8 mouse cellular contexts compared by ENCODE assay signal in genomic region chr19:6910306-6910705, GRCm38 (mm10). TPM values are rescaled to one million over a fixed set of nuclear protein-coding genes. Genes with fewer than 3 reads are reported as not detected.
DNase-seq lines count a peak whose midpoint lies in the region; ATAC-seq lines count a peak whose summit lies in the region.
"Not testable (repeated sequence)": the region's sequence is repeated elsewhere in the genome, so short reads cannot be mapped to it uniquely, and the experiment has no call there.
"Had no signal": no experiment of that assay in that cellular context is flagged by ENCODE, and none has a peak within 500 bp of the region (broad histone marks: within the 10 kb centered on the region; RNA-seq: fewer than 3 reads in every experiment).

No protein-coding gene starts in this region.

- peaks cover 18% of the 10 kb centered on the region for H3K4me1 ChIP-seq in intestine, embryonic 14.5 days (replicated peaks; ENCODE audit: control insufficient read depth, insufficient read depth, low read length)
- peaks cover 26% of the 10 kb centered on the region for H3K4me1 ChIP-seq in limb, embryonic 13.5 days

- H3K4me2 ChIP-seq in intestine, embryonic 14.5 days (ENCODE audit: low read length), result peak overlapping the region; percentile 78
- peak overlapping the region; percentile 69 for H3K4me2 ChIP-seq in limb, embryonic 13.5 days (replicated peaks)

- peak overlapping the region; percentile 74 for H3K4me3 ChIP-seq in intestine, embryonic 14.5 days (ENCODE audit: low read depth, low read length)
- peak overlapping the region; percentile 64 for H3K4me3 ChIP-seq in limb, embryonic 13.5 days

- peaks cover 48% of the 10 kb centered on the region for H3K36me3 ChIP-seq in intestine, embryonic 14.5 days (ENCODE audit: control insufficient read depth, insufficient read depth, low read length)
- peaks cover 56% of the 10 kb centered on the region for H3K36me3 ChIP-seq in limb, embryonic 13.5 days

- peak; percentile 53 to 54 for DNase-seq in adrenal gland, adult 18-20 months (ENCODE audit: low spot score in 2 of 2)
- peak; percentile 81 for DNase-seq in embryo, embryonic 11 days
- DNase-seq in intestine, embryonic 14.5 days (ENCODE audit: low spot score), result not testable (repeated sequence)
- DNase-seq in retina, embryonic 14.5 days (ENCODE audit: low spot score), result peak; percentile 63

- under 1% methylated on average over 30 of the region's 30 CpGs for WGBS in intestine, embryonic 14.5 days
- WGBS in limb, embryonic 13.5 days, result under 1% methylated on average over 28 of the region's 30 CpGs

- peak overlapping the region; percentile 99 for H3K27ac ChIP-seq in intestine, embryonic 14.5 days (ENCODE audit: low read depth)
- peak overlapping the region; percentile 98 for H3K27ac ChIP-seq in limb, embryonic 13.5 days

- ATAC-seq in granulocyte monocyte progenitor cell, adult 5-6 weeks (replicated peaks; ENCODE audit: poor library complexity, severe bottlenecking), result peak; percentile 58
- ATAC-seq in intestine, embryonic 14.5 days (replicated peaks; ENCODE audit: low FRiP score, low TSS enrichment, low read depth), result peak; percentile 40
- ATAC-seq in limb, embryonic 13.5 days (ENCODE audit: low FRiP score, low read depth), result peak; percentile 10; the same call in 1 of the 2 replicates
- peak; percentile 22 for ATAC-seq in megakaryocyte, adult 5-6 weeks (ENCODE audit: poor library complexity, severe bottlenecking)

- peak overlapping the region; percentile 74 for H3K9ac ChIP-seq in intestine, embryonic 14.5 days (ENCODE audit: low read length)
- peak overlapping the region; percentile 78 for H3K9ac ChIP-seq in limb, embryonic 13.5 days

- H3K9me3 ChIP-seq in intestine, embryonic 14.5 days (ENCODE audit: control insufficient read depth, low read length); limb, embryonic 13.5 days: not testable (repeated sequence)

- H3K27me3 ChIP-seq in intestine, embryonic 14.5 days (replicated peaks; ENCODE audit: control insufficient read depth, insufficient read depth, low read length); limb, embryonic 13.5 days: not testable (repeated sequence)

RNA-seq across cellular contexts. Expression of gene Prdx5, which starts 0.4 kb away (rescaled TPM):
- 100 to 1,000 TPM; 303 to 375 TPM for total RNA-seq in adrenal gland, adult 18-20 months (2021)
- 352 and 419 TPM in 2 replicates for total RNA-seq in granulocyte monocyte progenitor cell, adult 5-6 weeks (2014; fragmentation: Nextera tagmentation)
- total RNA-seq in granulocyte monocyte progenitor cell, adult 5-6 weeks (2017), result 522 and 534 TPM in 2 replicates
- 116 and 139 TPM in 2 replicates for polyA plus RNA-seq in intestine, embryonic 14.5 days (2014; fragmentation: Nextera tagmentation; extraction: Ambion mirVana)
- 223 and 235 TPM in 2 replicates for polyA plus RNA-seq in limb, embryonic 13.5 days (2015; fragmentation: Nextera tagmentation; extraction: Ambion mirVana)
- total RNA-seq in megakaryocyte, adult 5-6 weeks (2015), result 951 and 1,046 TPM in 2 replicates
- 1,745 and 2,032 TPM in 2 replicates for total RNA-seq in megakaryocyte, adult 5-6 weeks (2017)

RNA-seq across cellular contexts. Expression of gene Trmt112, which starts 0.8 kb away (rescaled TPM):
- total RNA-seq in adrenal gland, adult 18-20 months (2021), result 100 to 1,000 TPM in 1 of 2 experiments, 10 to 100 TPM in 1; 83.2 to 110 TPM
- 149 and 152 TPM in 2 replicates for total RNA-seq in granulocyte monocyte progenitor cell, adult 5-6 weeks (2014; fragmentation: Nextera tagmentation)
- 156 and 160 TPM in 2 replicates for total RNA-seq in granulocyte monocyte progenitor cell, adult 5-6 weeks (2017)
- 136 and 150 TPM in 2 replicates for polyA plus RNA-seq in intestine, embryonic 14.5 days (2014; fragmentation: Nextera tagmentation; extraction: Ambion mirVana)
- polyA plus RNA-seq in limb, embryonic 13.5 days (2015; fragmentation: Nextera tagmentation; extraction: Ambion mirVana), result 165 and 176 TPM in 2 replicates
- 133 and 146 TPM in 2 replicates for total RNA-seq in megakaryocyte, adult 5-6 weeks (2015)
- total RNA-seq in megakaryocyte, adult 5-6 weeks (2017), result 176 and 188 TPM in 2 replicates

RNA-seq across cellular contexts. Expression of gene Esrra, which starts 11.3 kb away (rescaled TPM):
- 10 to 100 TPM; 38.7 to 63.0 TPM for total RNA-seq in adrenal gland, adult 18-20 months (2021)
- total RNA-seq in granulocyte monocyte progenitor cell, adult 5-6 weeks (2014; fragmentation: Nextera tagmentation), result 10.7 and 29.3 TPM in 2 replicates
- 15.5 and 18.6 TPM in 2 replicates for total RNA-seq in granulocyte monocyte progenitor cell, adult 5-6 weeks (2017)
- polyA plus RNA-seq in intestine, embryonic 14.5 days (2014; fragmentation: Nextera tagmentation; extraction: Ambion mirVana), result 7.5 and 9.9 TPM in 2 replicates
- 8.3 and 8.5 TPM in 2 replicates for polyA plus RNA-seq in limb, embryonic 13.5 days (2015; fragmentation: Nextera tagmentation; extraction: Ambion mirVana)
- total RNA-seq in megakaryocyte, adult 5-6 weeks (2015), result 11.9 and 12.4 TPM in 2 replicates
- total RNA-seq in megakaryocyte, adult 5-6 weeks (2017), result 24.6 and 28.9 TPM in 2 replicates

RNA-seq across cellular contexts. Expression of gene Catsperz, which starts 14.9 kb away (rescaled TPM):
- 1 to 10 TPM in 1 of 2 experiments, not detected in 1; 1.2 TPM for total RNA-seq in adrenal gland, adult 18-20 months (2021)
- total RNA-seq in granulocyte monocyte progenitor cell, adult 5-6 weeks (2014; fragmentation: Nextera tagmentation), result 3.0 TPM in 1 of 2 replicates, not detected in the other
- total RNA-seq in granulocyte monocyte progenitor cell, adult 5-6 weeks (2017), result 2.8 and 4.5 TPM in 2 replicates
- 0.70 and 1.4 TPM in 2 replicates for polyA plus RNA-seq in intestine, embryonic 14.5 days (2014; fragmentation: Nextera tagmentation; extraction: Ambion mirVana)
- 2.2 and 3.0 TPM in 2 replicates for polyA plus RNA-seq in limb, embryonic 13.5 days (2015; fragmentation: Nextera tagmentation; extraction: Ambion mirVana)
- not detected in 2 replicates for total RNA-seq in megakaryocyte, adult 5-6 weeks (2015)
- not detected in 2 replicates for total RNA-seq in megakaryocyte, adult 5-6 weeks (2017)
- total RNA-seq: heart, postnatal 25 days had no signal

RNA-seq across cellular contexts. Expression of gene Kcnk4, which starts 24.0 kb away (rescaled TPM):
- under 1 TPM; 0.23 to 0.35 TPM for total RNA-seq in adrenal gland, adult 18-20 months (2021)
- total RNA-seq in granulocyte monocyte progenitor cell, adult 5-6 weeks (2014; fragmentation: Nextera tagmentation), result not detected in 2 replicates
- total RNA-seq in granulocyte monocyte progenitor cell, adult 5-6 weeks (2017), result not detected in 2 replicates
- polyA plus RNA-seq in intestine, embryonic 14.5 days (2014; fragmentation: Nextera tagmentation; extraction: Ambion mirVana), result 0.22 TPM in 1 of 2 replicates, not detected in the other
- polyA plus RNA-seq in limb, embryonic 13.5 days (2015; fragmentation: Nextera tagmentation; extraction: Ambion mirVana), result 0.49 and 0.85 TPM in 2 replicates
- not detected in 2 replicates for total RNA-seq in megakaryocyte, adult 5-6 weeks (2015)
- total RNA-seq in megakaryocyte, adult 5-6 weeks (2017), result 0.11 TPM in 1 of 2 replicates, not detected in the other
